Mouse (Mus musculus) adrenal gland, adult 8-10 months (tissue): Measurements from ENCODE around the gene Pdcl3. TPM values are rescaled to one million over a fixed set of nuclear protein-coding genes. Genes with fewer than 3 reads are reported as not detected.
"Not testable (repeated sequence)": the region's sequence is repeated elsewhere in the genome, so short reads cannot be mapped to it uniquely, and the experiment has no call there.

ENCODE experiments used
- DNase-seq: peaks from one replicate; pipeline ENCODE4 v3.0.0; 2022
- total RNA-seq, 4 experiments: library from RNA; stranded (reverse); gene quantifications; 2 replicates each; pipeline ENCODE4 v1.2.4; 2022

The Pdcl3 gene
- total RNA-seq, 4 experiments from 2014 or later, result 68.9 to 89.3 (median 74.3) TPM

GRCm38 (mm10) chr1:39025142-39025541 is 39.7 kb downstream of the Pdcl3 start:
- DNase-seq, result peak; percentile 15

- no peak for DNase-seq
These were observed 40.4 kb downstream of the Pdcl3 start for GRCm38 (mm10) chr1:39025840-39026239.

GRCm38 (mm10) chr1:39029176-39029575 is 43.8 kb downstream of the Pdcl3 start:
- DNase-seq, result no peak

- no peak for DNase-seq
These were observed 44.7 kb downstream of the Pdcl3 start for GRCm38 (mm10) chr1:39030108-39030507.

- no peak for DNase-seq
These were observed 50.4 kb downstream of the Pdcl3 start for GRCm38 (mm10) chr1:39035817-39036216.

- DNase-seq, result no peak
These were observed 56.8 kb downstream of the Pdcl3 start for GRCm38 (mm10) chr1:39042188-39042587.

DNA sequence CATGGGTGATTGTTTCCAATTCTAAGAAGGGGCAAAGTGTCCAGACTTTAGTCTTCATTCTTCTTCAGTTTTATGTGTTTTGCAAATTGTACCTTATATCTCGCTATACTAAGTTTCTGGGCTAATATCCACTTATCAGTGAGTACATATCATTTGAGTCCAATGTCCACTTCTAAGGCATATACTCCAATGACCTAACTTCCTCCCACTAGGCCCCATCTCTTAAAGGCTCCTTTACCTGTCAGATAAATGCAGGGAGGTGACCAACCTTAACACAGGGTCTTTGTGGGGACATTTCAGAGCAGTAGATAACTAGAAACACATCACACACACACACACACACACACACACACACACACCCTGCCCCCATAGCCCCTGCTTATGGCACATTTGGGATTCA is 59.0 kb downstream of the Pdcl3 start:
- not testable (repeated sequence) for DNase-seq

GRCm38 (mm10) chr1:39046689-39047088 is 61.3 kb downstream of the Pdcl3 start:
- DNase-seq, result no peak

Other genes with a start within 250 kb of the Pdcl3 start
- 10 to 100 TPM in 3 of 4 experiments, 1 to 10 TPM in 1; 9.6 to 13.5 (median 10.3) TPM for gene Lonrf2, start 148.9 kb upstream of the Pdcl3 start, total RNA-seq
- 1 to 10 TPM; 2.6 to 4.8 (median 3.6) TPM for gene Chst10, start 87.4 kb upstream of the Pdcl3 start, total RNA-seq
- not detected for gene Nms, start 46.5 kb upstream of the Pdcl3 start, total RNA-seq
- gene Npas2, start 208.1 kb downstream of the Pdcl3 start, total RNA-seq, result 1 to 10 TPM in 3 of 4 experiments, under 1 TPM in 1; 0.80 to 1.5 (median 1.3) TPM